Mouse (Mus musculus): ENCODE measurements around the gene Fundc1.
"Not testable (repeated sequence)": the region's sequence is repeated elsewhere in the genome, so short reads cannot be mapped to it uniquely, and the experiment has no call there.

Fundc1 gene

DNA sequence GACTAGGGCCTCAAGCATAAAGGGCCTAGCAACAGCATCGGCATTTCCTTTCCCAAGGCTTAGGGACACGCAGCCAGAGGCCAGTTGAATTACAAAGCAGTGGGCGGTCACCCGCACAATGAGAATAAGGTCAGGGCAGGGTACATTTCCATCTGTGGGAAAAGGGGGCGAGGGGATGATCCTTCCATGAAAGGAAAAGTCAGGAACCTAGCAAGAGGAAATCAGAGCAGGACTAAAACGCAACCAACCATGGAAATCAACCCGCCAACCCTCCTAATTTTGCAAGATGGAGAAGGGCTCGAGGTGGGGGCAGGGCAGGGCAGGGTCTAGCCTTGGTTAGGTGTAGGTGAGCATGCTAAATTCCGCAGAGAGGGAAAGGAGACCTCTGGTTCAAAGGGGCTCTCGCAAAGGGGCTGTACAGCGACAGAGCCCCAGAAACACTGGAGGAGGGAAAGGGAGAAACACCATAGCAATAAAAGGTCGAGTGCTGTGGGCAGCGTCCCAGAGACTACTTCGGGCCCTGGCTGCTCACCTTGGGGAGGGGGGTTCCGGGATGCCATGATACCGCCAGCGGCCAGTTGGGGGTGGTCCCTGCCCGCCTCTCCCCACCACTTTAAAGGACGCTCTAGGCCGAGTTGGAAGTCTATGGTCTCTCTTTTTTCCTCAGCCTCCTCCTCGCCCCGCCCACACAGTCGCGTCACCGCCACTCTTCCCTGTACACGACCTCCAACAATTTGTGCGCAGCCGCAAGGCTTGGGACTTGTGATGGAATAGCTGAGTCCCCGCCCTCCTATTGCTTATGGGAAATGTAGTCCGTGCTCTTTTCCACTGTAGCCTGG is at the start of gene Fundc1:
TSS of gene Fundc1 (minus strand) at position 705 of the 839 bp plus-strand sequence.
- DNase-seq (ENCODE audit: low spot score in 2 of 2): peak; percentile 87 to 91

DNA sequence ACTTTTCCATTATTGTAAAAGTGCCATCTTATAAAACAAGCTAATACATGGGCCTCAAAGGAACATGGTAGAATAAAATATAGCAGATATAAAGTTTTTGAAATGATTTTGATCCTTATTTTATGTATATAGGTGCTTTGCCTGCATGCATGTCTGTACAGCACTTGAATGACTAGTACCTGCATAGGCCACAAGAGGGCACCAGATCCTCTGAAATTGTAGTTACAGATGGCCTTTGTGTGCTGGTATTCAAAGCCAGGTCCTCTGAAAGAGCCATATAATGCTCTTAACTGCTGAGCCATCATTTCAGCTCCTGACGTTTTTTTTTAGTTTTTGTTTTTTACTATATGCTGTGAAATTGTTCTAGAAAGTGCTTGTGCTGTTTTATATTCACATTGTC is 39.1 kb upstream of the Fundc1 start:
- no peak for DNase-seq (ENCODE audit: low spot score in 2 of 2)

DNA sequence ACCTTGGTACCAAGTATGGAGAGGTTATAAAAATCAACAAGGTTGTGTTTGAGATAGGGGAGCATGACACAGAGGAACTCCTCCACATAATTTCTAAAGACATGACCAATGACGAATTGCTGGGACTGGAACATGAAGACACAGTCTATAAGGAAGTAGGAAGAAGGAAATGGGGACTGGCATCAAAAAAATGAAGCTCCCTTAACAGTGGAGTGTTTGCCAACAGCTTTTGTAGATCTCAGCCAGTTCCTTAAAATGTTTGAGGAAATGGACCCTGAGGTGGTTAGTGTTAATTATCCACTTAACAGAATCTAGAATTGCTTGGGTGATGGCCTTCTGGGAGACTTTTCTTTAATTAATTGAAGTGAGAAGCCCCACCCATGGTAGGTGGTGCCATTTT is 36.6 kb upstream of the Fundc1 start:
- no peak for DNase-seq (ENCODE audit: low spot score in 2 of 2)

DNA sequence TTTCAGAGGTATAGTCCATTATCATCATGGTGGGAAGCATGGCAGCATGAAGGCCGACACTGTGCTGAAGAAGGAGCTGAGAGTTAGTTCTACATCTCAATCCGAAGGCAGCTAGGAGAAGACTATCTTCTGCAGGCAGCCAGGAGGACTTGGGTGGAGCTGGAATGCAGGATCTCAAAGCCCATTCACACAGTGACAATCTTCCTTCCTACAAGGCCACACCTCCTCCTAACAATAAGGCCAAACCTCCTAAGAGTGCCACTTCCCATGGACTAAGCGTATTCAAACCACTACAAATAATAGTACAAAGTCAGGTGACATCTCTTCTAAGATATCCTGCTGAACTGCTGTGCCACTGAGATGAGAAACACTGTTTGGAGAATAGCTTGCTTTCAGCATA is 35.5 kb upstream of the Fundc1 start:
- no peak for DNase-seq (ENCODE audit: low spot score in 2 of 2)

DNA sequence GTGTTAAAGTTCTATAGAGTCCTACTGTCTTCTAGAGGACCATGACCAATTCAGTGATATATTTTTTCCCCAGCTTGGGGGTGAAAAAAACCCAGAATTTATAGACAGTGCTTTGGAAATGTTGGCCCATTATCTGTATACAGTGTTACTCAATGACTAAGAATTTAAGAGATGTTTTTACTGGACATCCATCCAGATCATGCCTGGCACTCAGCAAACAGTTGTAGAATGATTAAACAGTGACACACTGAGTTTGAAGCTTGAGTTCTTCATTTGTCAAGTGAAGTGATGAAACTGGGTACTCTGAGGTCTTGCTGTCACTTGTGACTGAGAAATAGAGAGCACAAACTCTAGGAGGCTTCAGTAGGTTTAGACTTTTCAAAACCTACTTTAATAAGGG is 21.2 kb upstream of the Fundc1 start:
- DNase-seq (ENCODE audit: low spot score in 2 of 2): no peak

DNA sequence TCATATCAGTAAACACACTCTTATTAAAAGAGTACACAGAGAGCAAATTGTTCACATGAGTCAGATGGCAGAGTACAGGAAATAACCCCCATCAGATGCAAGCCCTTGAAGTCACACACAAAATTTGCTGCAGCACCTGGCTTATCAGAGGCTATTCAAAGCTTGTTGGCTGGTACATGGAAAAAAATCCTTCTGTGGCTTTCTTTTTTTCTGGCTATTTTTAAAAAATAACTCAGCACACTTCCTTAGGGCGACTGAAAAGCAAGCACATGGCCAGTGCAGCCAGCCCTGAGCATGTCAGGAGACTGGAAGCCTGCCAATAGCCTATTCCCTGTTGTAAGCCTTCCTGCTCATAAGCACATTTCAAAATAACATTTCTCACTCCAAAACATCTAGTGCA is 18.6 kb upstream of the Fundc1 start:
- no peak for DNase-seq (ENCODE audit: low spot score in 2 of 2)

DNA sequence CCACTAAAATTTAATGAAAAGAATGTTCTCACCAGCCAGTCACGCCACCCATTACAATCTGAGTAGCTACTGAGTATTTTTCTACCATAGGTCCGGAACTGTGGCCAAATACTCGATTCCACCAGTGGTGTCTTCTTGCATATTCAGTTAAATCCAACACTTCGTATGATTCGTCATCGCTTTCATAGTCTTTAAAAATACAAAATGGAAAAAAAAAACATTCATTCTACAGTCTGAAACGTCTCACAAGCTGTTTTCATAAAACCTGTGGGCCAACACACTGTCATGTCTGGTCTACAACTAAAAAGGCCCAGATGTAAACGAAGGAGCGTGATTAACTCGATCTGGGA is 879 bp downstream of the Fundc1 start:
- DNase-seq (ENCODE audit: low spot score in 2 of 2): no peak

DNA sequence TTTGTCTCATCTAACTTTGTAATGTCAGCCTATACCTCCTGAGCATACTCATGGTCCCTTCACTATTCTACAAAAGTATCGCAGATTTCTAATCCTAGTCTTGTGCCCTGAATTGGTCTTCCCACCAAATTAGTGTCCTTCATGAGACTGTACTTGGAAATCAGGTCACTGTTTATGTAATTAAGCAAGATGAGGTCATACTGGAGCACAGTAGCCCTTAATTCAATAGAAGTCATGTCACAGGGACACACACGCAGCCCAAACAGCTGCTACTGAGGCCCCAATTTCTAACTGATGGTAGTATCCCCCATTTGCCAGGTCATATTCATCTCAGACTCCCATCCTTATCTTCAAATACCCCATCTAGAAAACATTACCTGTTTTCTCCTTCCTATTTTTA is 3.5 kb downstream of the Fundc1 start:
- no peak for DNase-seq (ENCODE audit: low spot score in 2 of 2)

DNA sequence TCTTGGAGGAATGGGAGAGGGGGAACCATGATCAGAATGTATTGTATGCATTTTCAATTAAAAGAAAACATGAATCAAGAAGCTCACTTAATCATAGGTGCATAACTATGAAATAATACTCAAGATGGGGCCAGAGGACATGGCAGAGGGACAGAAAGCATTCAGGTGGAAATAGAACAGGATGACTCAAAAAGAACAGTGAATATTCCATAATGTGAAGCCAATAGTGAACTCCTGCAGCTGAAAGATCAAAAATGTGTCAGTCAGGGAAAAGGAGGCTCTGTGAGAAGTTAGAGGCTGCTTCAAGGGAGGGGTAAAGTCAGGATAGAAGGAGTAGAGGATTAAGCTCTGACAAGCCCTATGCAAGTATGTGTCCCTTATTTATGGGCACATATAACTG is 6.4 kb downstream of the Fundc1 start:
- DNase-seq (ENCODE audit: low spot score in 2 of 2): no peak

DNA sequence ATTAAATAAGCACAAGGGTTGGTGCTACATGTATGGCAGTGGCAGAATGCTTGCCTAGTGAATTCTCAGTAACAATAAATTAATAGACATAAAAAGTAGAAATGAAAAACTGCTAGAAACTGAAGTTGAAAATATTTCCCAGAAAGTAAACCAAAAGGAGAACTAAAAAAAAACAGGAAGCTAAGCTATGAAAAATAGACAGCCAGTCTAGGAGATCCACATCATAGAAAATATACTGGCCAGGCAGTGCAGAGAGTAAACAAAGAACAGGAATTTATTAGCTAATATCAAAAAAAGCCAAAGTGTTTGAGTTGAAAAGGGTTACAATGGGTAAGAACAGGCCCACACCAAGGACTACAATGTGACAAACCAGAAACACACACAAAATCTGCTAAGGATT is 7.4 kb downstream of the Fundc1 start:
- no peak for DNase-seq (ENCODE audit: low spot score in 2 of 2)

DNA sequence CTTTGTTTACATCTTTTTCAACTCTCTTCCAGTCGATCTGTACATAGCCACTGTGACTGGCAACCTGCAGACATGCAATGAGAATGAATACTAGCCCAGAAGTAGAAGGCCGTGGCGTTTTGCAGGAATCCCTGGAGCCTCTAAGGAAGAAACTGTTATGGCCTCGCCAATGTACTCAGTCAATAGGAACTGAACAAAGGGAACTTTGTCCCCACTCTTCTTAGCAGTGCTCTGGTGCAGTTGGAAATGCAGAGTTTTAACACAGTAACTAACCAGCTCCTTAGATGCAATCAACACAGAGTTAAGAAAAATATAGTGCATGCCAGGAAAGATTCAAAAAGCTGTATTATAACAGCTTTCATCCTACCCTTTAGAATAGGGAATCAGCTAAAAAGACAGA is 13.4 kb downstream of the Fundc1 start:
- no peak for DNase-seq (ENCODE audit: low spot score in 2 of 2)

DNA sequence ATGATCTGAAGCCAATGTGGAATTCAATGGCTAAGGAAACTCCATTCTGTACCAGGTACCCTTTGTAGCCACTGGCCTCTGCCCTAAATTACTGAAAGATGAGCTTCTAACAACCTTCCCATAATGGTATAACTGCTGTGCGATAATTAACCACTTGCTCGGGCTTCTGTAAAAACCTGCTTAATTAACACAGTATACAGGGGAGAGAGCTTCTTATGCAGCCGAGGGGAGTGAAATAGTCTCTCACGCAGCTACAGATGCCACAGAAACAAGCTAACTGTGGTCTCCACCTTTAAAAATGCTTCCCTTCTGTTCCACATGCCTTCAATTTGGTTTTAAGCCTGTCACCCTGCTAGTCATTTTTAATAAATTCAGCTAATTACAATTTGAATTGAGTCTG is 17.6 kb downstream of the Fundc1 start:
- DNase-seq (ENCODE audit: low spot score in 2 of 2): no peak

DNA sequence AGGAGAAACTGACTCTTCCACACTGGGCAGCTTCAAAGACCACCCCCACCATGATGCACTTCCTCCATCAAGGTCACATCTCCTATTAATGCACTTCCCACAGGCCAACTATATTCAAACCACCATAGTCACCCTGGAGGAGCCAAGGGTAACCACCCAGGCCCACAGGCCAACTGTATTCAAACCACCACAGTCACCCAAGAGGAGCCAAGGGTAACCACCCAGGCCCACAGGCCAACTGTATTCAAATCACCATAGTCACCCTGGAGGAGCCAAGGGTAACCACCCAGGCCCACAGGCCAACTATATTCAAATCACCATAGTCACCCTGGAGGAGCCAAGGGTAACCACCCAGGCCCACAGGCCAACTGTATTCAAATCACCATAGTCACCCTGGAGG is 20.5 kb downstream of the Fundc1 start:
- not testable (repeated sequence) for DNase-seq (ENCODE audit: low spot score in 2 of 2)

DNA sequence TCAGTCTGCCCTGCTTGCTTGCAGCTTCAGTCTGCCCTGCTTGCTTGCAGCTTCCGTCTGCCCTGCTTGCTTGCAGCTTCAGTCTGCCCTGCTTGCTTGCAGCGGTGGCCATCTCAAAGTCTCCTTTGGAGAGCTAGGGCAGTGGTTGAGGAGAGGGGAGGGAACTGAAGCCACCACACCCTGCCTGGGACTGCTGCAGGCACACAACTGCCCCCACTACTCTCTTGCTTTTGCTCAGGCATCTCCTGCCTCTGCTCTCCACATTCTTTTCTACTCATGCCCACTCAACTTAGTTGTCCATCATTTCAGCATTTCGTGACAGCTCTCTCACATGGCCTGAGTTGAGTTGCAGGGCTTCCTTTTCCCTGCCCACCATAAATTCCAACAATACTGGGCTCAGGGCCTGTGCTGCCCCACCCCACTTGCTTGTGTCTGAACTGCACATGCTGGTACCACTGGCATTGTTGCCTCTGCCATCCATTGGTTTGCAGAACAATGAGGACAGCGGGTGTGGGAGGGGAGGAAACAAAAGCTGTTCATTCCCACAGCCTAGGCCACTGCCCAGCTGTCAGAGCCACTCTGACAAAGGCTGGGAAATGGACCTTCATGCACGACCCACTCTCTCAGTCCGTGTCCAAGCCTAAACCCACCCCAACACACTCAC is 24.9 kb downstream of the Fundc1 start:
- DNase-seq (ENCODE audit: low spot score in 2 of 2): no peak

DNA sequence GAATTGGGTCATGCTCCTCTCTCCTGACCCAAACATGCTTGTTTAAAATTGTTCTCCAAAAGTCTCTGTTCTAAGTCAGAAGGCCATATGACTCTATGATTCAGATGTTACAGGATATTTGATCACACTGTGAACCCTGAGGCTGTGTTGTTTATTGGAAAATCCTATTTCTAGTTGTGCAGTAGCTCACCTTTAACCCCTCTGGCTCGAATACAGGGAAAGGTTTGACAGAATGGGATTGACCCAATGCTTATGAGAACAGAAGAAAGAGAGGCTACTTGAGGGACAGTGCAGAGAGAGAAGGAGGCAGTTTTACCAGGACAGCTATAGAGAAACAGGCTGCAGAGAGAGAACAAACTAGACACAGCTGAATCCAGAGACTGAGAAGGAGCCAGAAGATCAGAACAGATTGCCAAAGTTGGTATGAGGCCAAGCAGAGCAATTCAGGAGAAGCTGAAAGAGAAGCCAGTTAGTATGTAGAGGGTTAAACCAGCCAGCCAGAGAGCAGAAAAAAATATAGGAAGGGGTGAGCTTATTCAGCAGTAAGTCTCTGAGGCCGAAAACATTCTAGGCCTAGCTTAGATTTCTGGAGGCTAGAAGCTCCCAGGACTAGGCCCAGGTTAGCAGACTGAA is 27.1 kb downstream of the Fundc1 start:
- DNase-seq (ENCODE audit: low spot score in 2 of 2): no peak

DNA sequence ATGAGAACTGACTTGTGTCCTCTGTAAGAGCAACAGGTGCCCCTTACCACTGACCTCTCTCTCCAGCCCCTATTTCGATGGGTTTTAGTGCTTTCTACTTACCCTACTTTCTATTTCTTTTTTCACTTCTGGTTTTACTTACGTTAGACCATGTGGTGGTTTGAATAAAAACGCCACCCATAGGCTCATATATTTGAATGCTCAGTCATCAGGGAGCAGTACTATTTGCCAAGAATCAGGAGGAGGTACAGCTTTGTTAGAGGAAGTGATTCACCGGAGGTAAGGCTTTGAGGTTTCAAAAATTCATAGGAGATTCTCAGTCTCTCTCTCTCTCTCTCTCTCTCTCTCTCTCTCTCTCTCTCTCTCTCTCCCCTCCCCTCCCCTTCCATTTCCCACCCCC is 34.4 kb downstream of the Fundc1 start:
- DNase-seq (ENCODE audit: low spot score in 2 of 2): peak in 1 of 2 experiments; percentile 2

DNA sequence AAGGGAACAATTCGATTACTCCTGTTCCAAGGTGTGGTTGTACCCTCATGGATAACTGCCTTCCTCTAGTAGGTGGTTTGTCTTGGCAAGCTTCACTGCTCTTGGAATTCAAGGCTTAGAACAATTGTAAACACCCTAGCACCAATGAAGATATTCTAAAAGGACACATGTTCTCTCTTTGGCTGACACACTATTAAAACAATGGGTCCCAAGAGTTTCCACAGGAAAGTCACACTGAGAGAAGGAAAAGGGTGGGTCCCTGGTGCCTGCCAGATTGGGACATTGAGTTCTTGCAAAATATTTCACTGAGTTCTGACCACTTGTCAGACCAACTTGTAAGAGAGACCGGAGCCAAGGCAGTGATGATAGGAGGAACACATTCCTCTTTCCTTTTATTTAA is 45.1 kb downstream of the Fundc1 start:
- no peak for DNase-seq (ENCODE audit: low spot score in 2 of 2)

DNA sequence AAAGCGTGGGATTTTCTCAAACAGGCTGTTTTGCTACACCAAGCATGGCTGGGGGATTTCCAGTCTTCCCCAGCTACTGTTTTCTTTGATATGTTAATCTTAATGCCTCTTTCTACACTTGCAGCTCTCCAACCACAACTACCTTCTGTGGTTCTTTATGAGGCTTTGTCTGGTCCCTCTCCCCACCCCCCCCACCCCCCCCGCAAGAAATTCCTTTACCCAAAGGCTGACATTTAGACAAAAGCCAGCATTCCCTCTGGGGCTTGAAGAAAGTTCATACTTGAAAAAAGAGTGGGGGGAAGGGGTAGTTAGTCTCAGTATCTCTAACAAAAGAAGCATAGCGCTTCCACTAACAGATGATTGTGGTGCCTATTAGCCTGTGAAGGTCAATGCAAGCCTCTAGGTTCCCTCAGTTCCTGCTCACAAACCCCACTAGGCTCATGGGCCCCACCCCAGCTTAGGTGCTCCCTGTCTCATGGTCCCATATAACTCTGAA is 50.9 kb downstream of the Fundc1 start:
- no peak for DNase-seq (ENCODE audit: low spot score in 2 of 2)

DNA sequence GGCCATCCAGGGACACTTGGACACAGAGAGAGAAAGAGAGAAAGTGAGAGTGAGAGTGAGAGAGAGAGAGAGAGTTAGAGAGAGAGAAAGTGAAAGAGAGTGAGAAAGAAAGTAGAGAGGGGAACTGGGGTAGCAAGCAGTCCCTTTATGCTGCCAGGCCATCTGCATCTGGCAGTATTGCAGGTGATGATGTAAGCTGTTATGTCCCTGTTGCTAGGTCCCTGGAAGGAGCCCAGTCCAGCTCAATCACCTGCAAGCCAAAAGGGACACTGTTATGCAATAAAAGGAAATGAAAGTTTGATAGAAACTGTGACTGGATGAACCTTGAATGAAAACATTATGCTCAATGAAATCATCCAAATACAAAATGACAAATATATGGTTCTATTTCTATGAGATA is 52.0 kb downstream of the Fundc1 start:
- DNase-seq (ENCODE audit: low spot score in 2 of 2): no peak

DNA sequence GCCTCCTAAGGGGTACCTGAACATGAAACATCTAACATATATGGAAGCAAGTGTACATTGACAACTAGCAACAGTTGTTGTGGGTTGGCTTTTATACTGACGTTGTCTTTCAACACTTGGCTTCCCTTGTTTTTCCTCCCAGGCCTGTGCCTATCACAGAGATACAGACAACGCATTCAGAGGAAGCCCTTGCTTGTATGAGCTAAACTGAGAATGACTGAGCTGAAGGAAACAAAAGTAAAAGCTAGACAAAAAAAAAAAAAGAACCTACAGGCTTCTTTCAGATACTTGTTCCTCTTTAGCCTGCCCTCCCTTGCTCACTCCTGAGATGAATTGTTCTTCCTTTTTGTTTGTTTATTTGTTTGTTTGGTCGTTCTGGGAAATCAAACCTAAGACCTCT is 58.1 kb downstream of the Fundc1 start:
- no peak for DNase-seq (ENCODE audit: low spot score in 2 of 2)

DNA sequence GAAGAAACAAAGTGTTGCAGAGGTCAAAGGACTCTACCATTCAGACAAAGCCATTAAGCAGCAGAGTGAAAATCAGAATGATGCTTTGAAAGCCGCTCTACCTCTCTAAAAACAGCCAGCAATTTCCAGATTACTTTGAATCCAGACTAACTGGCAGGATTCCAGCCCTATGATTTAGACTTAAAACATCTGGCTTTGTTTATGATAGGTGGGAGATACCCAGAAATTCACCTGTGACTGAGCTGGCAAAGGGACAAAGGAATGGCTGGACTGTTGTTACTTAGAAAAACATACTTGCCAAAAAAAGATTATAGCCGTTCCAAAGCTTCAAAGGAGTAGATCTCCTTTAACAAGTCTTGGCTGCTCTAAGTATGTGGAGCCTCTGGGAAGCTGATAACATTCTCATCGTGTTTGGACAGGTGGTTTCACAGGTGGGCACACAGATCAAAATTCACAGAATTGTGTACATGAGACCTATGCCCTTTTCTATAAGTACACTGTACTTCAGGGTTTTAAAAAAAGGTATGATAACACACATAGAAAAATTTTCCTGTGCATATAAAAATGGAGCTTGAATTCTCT is 60.0 kb downstream of the Fundc1 start:
- no peak for DNase-seq (ENCODE audit: low spot score in 2 of 2)
